Mouse (Mus musculus): ENCODE measurements around the gene Mtcl1.
"Not testable (repeated sequence)": the region's sequence is repeated elsewhere in the genome, so short reads cannot be mapped to it uniquely, and the experiment has no call there.

DNA sequence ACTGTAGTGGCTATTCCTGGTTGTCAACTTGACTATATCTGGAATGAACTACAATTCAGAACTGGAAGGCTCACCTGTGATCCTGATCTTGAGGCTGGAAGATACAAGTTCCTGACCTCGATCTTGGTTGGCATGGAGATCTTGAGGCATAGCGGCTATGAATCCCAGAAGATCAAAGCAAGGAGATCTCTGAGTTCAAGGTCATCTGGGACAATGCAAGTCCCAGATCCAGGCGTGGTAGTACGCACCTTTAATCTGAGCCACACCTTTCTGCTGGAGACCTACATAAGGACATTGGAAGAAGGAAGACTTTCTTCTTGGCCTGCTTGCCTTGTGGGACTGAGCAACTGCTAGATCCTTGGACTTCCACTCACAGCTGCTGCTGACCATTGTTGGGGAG is 24.9 kb downstream of the Mtcl1 start:
- TF ChIP-seq CTCF (IDR thresholded peaks at IDR 0.05; ENCODE audit: low read depth, low read length); POLR2A (IDR thresholded peaks at IDR 0.05; ENCODE audit: borderline replicate concordance, low read depth, low read length): not testable (repeated sequence)
